Comparison of ENCODE assay signal across 28 mouse cellular contexts in the genomic region with DNA sequence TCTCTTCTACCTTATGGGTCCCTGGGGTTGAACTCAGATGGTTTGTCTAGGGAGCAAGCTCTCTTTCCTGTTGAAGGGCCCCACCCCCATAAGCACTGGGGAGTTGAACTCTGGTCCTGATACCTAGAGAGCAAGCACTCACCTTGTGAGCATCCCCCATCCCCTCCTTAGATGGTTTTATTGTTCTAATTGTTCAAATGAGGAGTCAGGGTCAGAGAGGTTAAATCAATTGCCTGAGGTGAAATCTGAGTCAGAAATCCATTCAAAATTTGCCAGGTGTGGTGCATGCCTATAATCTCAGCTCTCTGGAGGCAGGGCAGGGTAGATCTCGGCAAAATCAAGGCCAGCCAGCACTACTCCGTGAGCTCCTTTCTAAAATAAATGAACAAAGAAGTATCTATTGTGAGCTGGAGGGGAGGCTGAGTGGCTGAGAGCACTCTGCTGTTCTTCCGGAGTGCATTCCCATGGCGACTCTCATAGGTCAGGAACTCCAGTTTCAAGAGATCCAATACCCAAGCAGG. TPM values are rescaled to one million over a fixed set of nuclear protein-coding genes. Genes with fewer than 3 reads are reported as not detected.
DNase-seq lines count a peak whose midpoint lies in the region; ATAC-seq lines count a peak whose summit lies in the region.
"Had no signal": no experiment of that assay in that cellular context is flagged by ENCODE, and none has a peak within 500 bp of the region (broad histone marks: within the 10 kb centered on the region; RNA-seq: fewer than 3 reads in every experiment).

No protein-coding gene starts in this region.

- WGBS in hindbrain, embryonic 13.5 days, result 40% methylated on average over 4 of the region's 4 CpGs
- WGBS in hindbrain, embryonic 11.5 days, result 44% methylated on average over 4 of the region's 4 CpGs
- 53% methylated on average over 4 of the region's 4 CpGs for WGBS in midbrain, embryonic 11.5 days
- WGBS in midbrain, embryonic 16.5 days, result 45% methylated on average over 4 of the region's 4 CpGs

- H3K27me3 ChIP-seq in hindbrain, embryonic 13.5 days, result 0 out of 2 replicates have a peak, but pooled peaks cover 4% of the 10 kb centered on the region
- no peaks in the 10 kb centered on the region for H3K27me3 ChIP-seq in hindbrain, embryonic 11.5 days (ENCODE audit: control insufficient read depth, insufficient read depth, low read length)
- H3K27me3 ChIP-seq in midbrain, embryonic 11.5 days (ENCODE audit: control insufficient read depth, insufficient read depth, low read length), result no peaks in the 10 kb centered on the region
- no peaks in the 10 kb centered on the region for H3K27me3 ChIP-seq in midbrain, embryonic 16.5 days (ENCODE audit: control insufficient read depth, insufficient read depth, low read depth, low read length)
- H3K27me3 ChIP-seq: embryonic facial prominence, embryonic 12.5 days; Patski had no signal

- H3K4me1 ChIP-seq in hindbrain, embryonic 13.5 days (replicated peaks), result peaks cover 17% of the 10 kb centered on the region; the same call in 1 of the 2 replicates
- H3K4me1 ChIP-seq in hindbrain, embryonic 11.5 days (replicated peaks; ENCODE audit: control insufficient read depth, insufficient read depth, low read length), result no peaks in the 10 kb centered on the region
- no peaks in the 10 kb centered on the region for H3K4me1 ChIP-seq in midbrain, embryonic 11.5 days (ENCODE audit: control insufficient read depth, insufficient read depth, low read length)
- no peaks in the 10 kb centered on the region for H3K4me1 ChIP-seq in midbrain, embryonic 16.5 days (ENCODE audit: control insufficient read depth, insufficient read depth, low read length)
- H3K4me1 ChIP-seq: embryonic facial prominence, embryonic 12.5 days; forebrain, embryonic 13.5 days; forebrain, embryonic 15.5 days had no signal

- H3K9me3 ChIP-seq in hindbrain, embryonic 13.5 days, result no peaks in the 10 kb centered on the region
- H3K9me3 ChIP-seq in hindbrain, embryonic 11.5 days (ENCODE audit: control insufficient read depth, low read length), result no peaks in the 10 kb centered on the region
- H3K9me3 ChIP-seq in midbrain, embryonic 11.5 days (ENCODE audit: control insufficient read depth, low read length), result no peaks in the 10 kb centered on the region
- no peaks in the 10 kb centered on the region for H3K9me3 ChIP-seq in midbrain, embryonic 16.5 days (replicated peaks; ENCODE audit: control insufficient read depth, low read length, poor library complexity, severe bottlenecking)
- H3K9me3 ChIP-seq: embryonic facial prominence, embryonic 10.5 days; embryonic facial prominence, embryonic 12.5 days; forebrain, embryonic 13.5 days; forebrain, embryonic 15.5 days; G1E had no signal

- H3K36me3 ChIP-seq in hindbrain, embryonic 13.5 days, result no peaks in the 10 kb centered on the region
- no peaks in the 10 kb centered on the region for H3K36me3 ChIP-seq in hindbrain, embryonic 11.5 days (ENCODE audit: control insufficient read depth, insufficient read depth, low read length)
- H3K36me3 ChIP-seq in midbrain, embryonic 11.5 days (ENCODE audit: control insufficient read depth, insufficient read depth, low read length), result no peaks in the 10 kb centered on the region
- no peaks in the 10 kb centered on the region for H3K36me3 ChIP-seq in midbrain, embryonic 16.5 days (ENCODE audit: control insufficient read depth, insufficient read depth, low read length)
- H3K36me3 ChIP-seq: embryonic facial prominence, embryonic 10.5 days; embryonic facial prominence, embryonic 12.5 days; forebrain, embryonic 15.5 days; G1E had no signal

- H3K9ac ChIP-seq in hindbrain, embryonic 13.5 days, result 0 out of 2 replicates have a peak overlapping the region, but pooled peaks have one; percentile 19
- no peak overlapping the region for H3K9ac ChIP-seq in hindbrain, embryonic 11.5 days (ENCODE audit: low read depth, low read length)
- H3K9ac ChIP-seq in midbrain, embryonic 11.5 days (ENCODE audit: low read length), result no peak overlapping the region
- H3K9ac ChIP-seq in midbrain, embryonic 16.5 days (ENCODE audit: low read depth, low read length), result no peak overlapping the region
- H3K9ac ChIP-seq: embryonic facial prominence, embryonic 12.5 days; forebrain, embryonic 13.5 days; forebrain, embryonic 15.5 days; forebrain, postnatal 0 days had no signal

- DNase-seq in hindbrain, embryonic 11.5 days (ENCODE audit: low spot score), result no peak
- peak; percentile 49 for DNase-seq in midbrain, embryonic 11.5 days (ENCODE audit: low spot score, missing footprints)
- DNase-seq in R1 (ENCODE audit: low read depth, low spot score), result peak; percentile 71
- no peak for DNase-seq in adrenal gland, adult 2 months
- no peak for DNase-seq in frontal cortex, adult 2 months (ENCODE audit: extremely low spot score in 1 of 2, low spot score in 1 of 2)
- DNase-seq: adrenal gland, postnatal 10 days; adrenal gland, postnatal 25 days; B cell, adult 2 months; cerebellum, adult 11-12 months; cerebellum, adult 2 months; cerebellum, adult 9-10 months; cerebellum, postnatal 10 days; cerebellum, postnatal 25 days; forebrain, postnatal 0 days had no signal

- no peak overlapping the region for H3K4me2 ChIP-seq in hindbrain, embryonic 13.5 days
- H3K4me2 ChIP-seq in hindbrain, embryonic 11.5 days (replicated peaks; ENCODE audit: low read depth, low read length), result no peak overlapping the region
- H3K4me2 ChIP-seq in midbrain, embryonic 11.5 days, result no peak overlapping the region
- no peak overlapping the region for H3K4me2 ChIP-seq in midbrain, embryonic 16.5 days (ENCODE audit: low read length)
- H3K4me2 ChIP-seq: embryonic facial prominence, embryonic 12.5 days; forebrain, embryonic 13.5 days; forebrain, embryonic 15.5 days had no signal

- H3K4me3 ChIP-seq in hindbrain, embryonic 13.5 days, result no peak overlapping the region
- H3K4me3 ChIP-seq in hindbrain, embryonic 11.5 days (ENCODE audit: low read depth, low read length), result no peak overlapping the region
- H3K4me3 ChIP-seq in midbrain, embryonic 11.5 days (ENCODE audit: low read depth, low read length), result no peak overlapping the region
- no peak overlapping the region for H3K4me3 ChIP-seq in midbrain, embryonic 16.5 days (ENCODE audit: low read depth, low read length)
- H3K4me3 ChIP-seq: embryonic facial prominence, embryonic 10.5 days; embryonic facial prominence, embryonic 12.5 days; forebrain, embryonic 13.5 days; forebrain, embryonic 15.5 days had no signal

- no peak overlapping the region for H3K27ac ChIP-seq in hindbrain, embryonic 13.5 days
- no peak overlapping the region for H3K27ac ChIP-seq in hindbrain, embryonic 11.5 days (ENCODE audit: low read depth, low read length)
- no peak overlapping the region for H3K27ac ChIP-seq in midbrain, embryonic 11.5 days (ENCODE audit: low read depth, low read length)
- no peak overlapping the region for H3K27ac ChIP-seq in midbrain, embryonic 16.5 days (ENCODE audit: low read length)
- H3K27ac ChIP-seq: embryonic facial prominence, embryonic 10.5 days; embryonic facial prominence, embryonic 12.5 days; forebrain, embryonic 13.5 days; forebrain, embryonic 15.5 days had no signal

- ATAC-seq in hindbrain, embryonic 13.5 days (ENCODE audit: low FRiP score), result no peak
- ATAC-seq in hindbrain, embryonic 11.5 days (ENCODE audit: low FRiP score), result no peak
- no peak for ATAC-seq in midbrain, embryonic 11.5 days (ENCODE audit: low FRiP score)
- no peak for ATAC-seq in midbrain, embryonic 16.5 days
- ATAC-seq: activated CD4-positive, CD25-positive, alpha-beta regulatory T cell, adult 4 months; CD4-positive, CD25-positive, alpha-beta regulatory T cell, adult 4 months; forebrain, embryonic 13.5 days; forebrain, embryonic 15.5 days; forebrain, postnatal 0 days; Patski had no signal

RNA-seq across cellular contexts. Expression of a gene that starts 14.8 kb away (rescaled TPM):
- polyA plus RNA-seq in hindbrain, embryonic 13.5 days (2015; fragmentation: Nextera tagmentation; extraction: Ambion mirVana), result 0.32 and 0.60 TPM in 2 replicates
- 0.19 TPM in 1 of 2 replicates, not detected in the other for polyA plus RNA-seq in hindbrain, embryonic 11.5 days (2014; fragmentation: Nextera tagmentation; extraction: Ambion mirVana)
- 0.14 TPM in 1 of 2 replicates, not detected in the other for polyA plus RNA-seq in midbrain, embryonic 11.5 days (2014; fragmentation: Nextera tagmentation; extraction: Ambion mirVana)
- polyA plus RNA-seq in midbrain, embryonic 16.5 days (2015; fragmentation: Nextera tagmentation; extraction: Ambion mirVana), result 1.3 and 1.9 TPM in 2 replicates
- not detected for total RNA-seq in adrenal gland, adult 2 months (2021)
- 0.21 TPM in 1 of 2 replicates, not detected in the other for polyA plus RNA-seq in adrenal gland, adult 2 months (2012; rRNA removed)
- 2.5 and 2.6 TPM in 2 replicates for polyA plus RNA-seq in frontal cortex, adult 2 months (2012; rRNA removed)
- total RNA-seq: adrenal gland, adult 18-20 months; adrenal gland, postnatal 25 days; adrenal gland, postnatal 4 days; CH12.LX; G1E had no signal
- polyA plus RNA-seq: activated CD4-positive, CD25-positive, alpha-beta regulatory T cell, adult 4 months; CD4-positive, CD25-positive, alpha-beta regulatory T cell, adult 4 months; embryonic facial prominence, embryonic 10.5 days; forebrain, embryonic 11.5 days; G1E had no signal

RNA-seq across cellular contexts. Expression of a gene that starts 22.1 kb away (rescaled TPM):
- 0.32 and 0.47 TPM in 2 replicates for polyA plus RNA-seq in hindbrain, embryonic 13.5 days (2015; fragmentation: Nextera tagmentation; extraction: Ambion mirVana)
- polyA plus RNA-seq in hindbrain, embryonic 11.5 days (2014; fragmentation: Nextera tagmentation; extraction: Ambion mirVana), result 0.14 TPM in 1 of 2 replicates, not detected in the other
- 0.04 TPM in 1 of 2 replicates, not detected in the other for polyA plus RNA-seq in midbrain, embryonic 11.5 days (2014; fragmentation: Nextera tagmentation; extraction: Ambion mirVana)
- 0.21 and 0.24 TPM in 2 replicates for polyA plus RNA-seq in midbrain, embryonic 16.5 days (2015; fragmentation: Nextera tagmentation; extraction: Ambion mirVana)
- total RNA-seq in adrenal gland, adult 2 months (2021), result 10 to 100 TPM; 30.0 to 67.3 TPM
- 15.9 and 18.5 TPM in 2 replicates for polyA plus RNA-seq in adrenal gland, adult 2 months (2012; rRNA removed)
- polyA plus RNA-seq in frontal cortex, adult 2 months (2012; rRNA removed), result 0.10 and 0.23 TPM in 2 replicates
- total RNA-seq: CH12.LX had no signal
- polyA plus RNA-seq: CD4-positive, CD25-positive, alpha-beta regulatory T cell, adult 4 months; forebrain, embryonic 11.5 days; forebrain, embryonic 13.5 days; G1E had no signal

RNA-seq across cellular contexts. Expression of a gene that starts 35.4 kb away (rescaled TPM):
- polyA plus RNA-seq in hindbrain, embryonic 13.5 days (2015; fragmentation: Nextera tagmentation; extraction: Ambion mirVana), result 98.2 and 98.3 TPM in 2 replicates
- polyA plus RNA-seq in hindbrain, embryonic 11.5 days (2014; fragmentation: Nextera tagmentation; extraction: Ambion mirVana), result 35.8 and 41.7 TPM in 2 replicates
- polyA plus RNA-seq in midbrain, embryonic 11.5 days (2014; fragmentation: Nextera tagmentation; extraction: Ambion mirVana), result 41.4 and 41.9 TPM in 2 replicates
- polyA plus RNA-seq in midbrain, embryonic 16.5 days (2015; fragmentation: Nextera tagmentation; extraction: Ambion mirVana), result 110 and 116 TPM in 2 replicates
- 10 to 100 TPM; 46.2 to 76.2 TPM for total RNA-seq in adrenal gland, adult 2 months (2021)
- polyA plus RNA-seq in adrenal gland, adult 2 months (2012; rRNA removed), result 47.7 and 49.6 TPM in 2 replicates
- polyA plus RNA-seq in frontal cortex, adult 2 months (2012; rRNA removed), result 291 and 312 TPM in 2 replicates
- polyA plus RNA-seq: G1E had no signal

Comparison
In these comparisons a context has a peak if more than half of its experiments do, and no peak if none do; other contexts are left out.
1. DNase-seq: peak in midbrain, embryonic 11.5 days (single experiment) and R1 (single experiment); none in hindbrain, embryonic 11.5 days (single experiment), adrenal gland, adult 2 months (single experiment) and frontal cortex, adult 2 months (0 of 2).
2. RNA of a gene that starts 22.1 kb away (polyA plus RNA-seq): 15.9 to 18.5 TPM in adrenal gland, adult 2 months; 0.32 to 0.47 TPM in hindbrain, embryonic 13.5 days, 0.21 to 0.24 TPM in midbrain, embryonic 16.5 days, 0.10 to 0.23 TPM in frontal cortex, adult 2 months, 0.04 TPM in midbrain, embryonic 11.5 days and 0.14 TPM in hindbrain, embryonic 11.5 days; every median in the first group is over 10 times any median in the second.